Mouse (Mus musculus) limb, embryonic 15.5 days (tissue): ENCODE data around the gene Kdm8. TPM values are rescaled to one million over a fixed set of nuclear protein-coding genes. Genes with fewer than 3 reads are reported as not detected.
A peak's percentile ranks its signal among the peaks of the same experiment; 100 is the strongest.

Experiments
- ATAC-seq: fragments of 200-750 bp; cut with Nextera tagmentation; 2 replicates; pipeline ENCODE4 v1.8.0; 2017; ENCODE audit warnings: low read depth, moderate TSS enrichment; ENCODE audit not compliant: insufficient number of reproducible peaks, low FRiP score, low TSS enrichment
- H3K27ac ChIP-seq: fragments of 300-500 bp; sonication (generic); 2 replicates; pipeline ENCODE4 v1.5.1; 2015; ENCODE audit warnings: moderate library complexity, mild to moderate bottlenecking, inconsistent platforms
- H3K27me3 ChIP-seq: fragments of 300-500 bp; sonication (generic); 2 replicates; pipeline ENCODE4 v1.6.1; 2015; ENCODE audit warnings: inconsistent platforms
- H3K36me3 ChIP-seq: fragments of 300-500 bp; sonication (generic); 2 replicates; pipeline ENCODE4 v1.6.1; 2015; ENCODE audit warnings: inconsistent platforms
- H3K4me1 ChIP-seq: fragments of 300-500 bp; sonication (generic); 2 replicates; pipeline ENCODE4 v1.6.1; 2015; ENCODE audit warnings: inconsistent platforms
- H3K4me2 ChIP-seq: fragments of 300-500 bp; sonication (generic); 2 replicates; pipeline ENCODE4 v1.6.1; 2015; ENCODE audit warnings: mild to moderate bottlenecking, inconsistent platforms
- H3K4me3 ChIP-seq: fragments of 300-500 bp; sonication (generic); 2 replicates; pipeline ENCODE4 v1.5.1; 2015; ENCODE audit warnings: mild to moderate bottlenecking, inconsistent platforms
- H3K9ac ChIP-seq: fragments of 300-500 bp; sonication (generic); 2 replicates; pipeline ENCODE4 v1.6.1; 2015; ENCODE audit warnings: inconsistent platforms
- H3K9me3 ChIP-seq: fragments of 300-500 bp; sonication (generic); 2 replicates; pipeline ENCODE4 v1.6.1; 2016; ENCODE audit warnings: inconsistent platforms
- WGBS: fragments of 180-500 bp; shearing (Covaris S2); methylation state at CpG from one replicate; pipeline ENCODE4 v1.1.7; 2015; 5-methylcytosine and 5-hydroxymethylcytosine counted together
- polyA plus RNA-seq: library from polyadenylated mRNA; unstranded; fragments of >200 nt; fragmentation: Nextera tagmentation; extraction: Ambion mirVana; gene quantifications from 2 replicates; pipeline ENCODE4 v1.2.1, GENCODE M21; 2015

Kdm8 gene
- polyA plus RNA-seq, 1 experiment from 2014 or later: 9.1 TPM

DNA sequence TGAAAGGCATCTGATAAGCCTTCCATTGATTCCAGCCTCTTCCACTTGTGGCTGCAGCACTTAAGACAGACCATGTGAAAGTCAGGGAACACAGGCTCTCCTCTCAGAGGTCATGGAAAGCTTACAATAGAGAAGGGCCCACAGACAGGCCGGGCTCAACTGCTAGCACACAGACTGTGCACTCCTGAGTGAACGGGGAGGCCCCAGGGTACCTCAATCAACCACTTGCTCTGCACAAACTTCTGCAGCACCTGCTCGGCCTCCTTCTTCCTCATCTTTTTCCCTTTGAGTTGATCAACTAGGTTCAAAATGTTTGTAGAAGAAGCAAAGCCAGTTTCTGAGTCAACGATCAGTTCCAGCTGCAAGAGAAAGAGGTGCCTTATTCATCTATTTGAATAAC, 26.4 kb downstream of the Kdm8 start:
- ATAC-seq: no peak
- H3K4me3 ChIP-seq: no peak overlapping the region
- H3K4me2 ChIP-seq: no peak overlapping the region
- WGBS: 94% methylated on average over 4 of the region's 4 CpGs
- H3K27ac ChIP-seq: no peak overlapping the region
- no peaks in the 10 kb centered on the region for H3K27me3 ChIP-seq
- H3K9ac ChIP-seq: no peak overlapping the region
- H3K36me3 ChIP-seq: peaks cover 48% of the 10 kb centered on the region
- H3K4me1 ChIP-seq: peaks cover 21% of the 10 kb centered on the region
- no peaks in the 10 kb centered on the region for H3K9me3 ChIP-seq

DNA sequence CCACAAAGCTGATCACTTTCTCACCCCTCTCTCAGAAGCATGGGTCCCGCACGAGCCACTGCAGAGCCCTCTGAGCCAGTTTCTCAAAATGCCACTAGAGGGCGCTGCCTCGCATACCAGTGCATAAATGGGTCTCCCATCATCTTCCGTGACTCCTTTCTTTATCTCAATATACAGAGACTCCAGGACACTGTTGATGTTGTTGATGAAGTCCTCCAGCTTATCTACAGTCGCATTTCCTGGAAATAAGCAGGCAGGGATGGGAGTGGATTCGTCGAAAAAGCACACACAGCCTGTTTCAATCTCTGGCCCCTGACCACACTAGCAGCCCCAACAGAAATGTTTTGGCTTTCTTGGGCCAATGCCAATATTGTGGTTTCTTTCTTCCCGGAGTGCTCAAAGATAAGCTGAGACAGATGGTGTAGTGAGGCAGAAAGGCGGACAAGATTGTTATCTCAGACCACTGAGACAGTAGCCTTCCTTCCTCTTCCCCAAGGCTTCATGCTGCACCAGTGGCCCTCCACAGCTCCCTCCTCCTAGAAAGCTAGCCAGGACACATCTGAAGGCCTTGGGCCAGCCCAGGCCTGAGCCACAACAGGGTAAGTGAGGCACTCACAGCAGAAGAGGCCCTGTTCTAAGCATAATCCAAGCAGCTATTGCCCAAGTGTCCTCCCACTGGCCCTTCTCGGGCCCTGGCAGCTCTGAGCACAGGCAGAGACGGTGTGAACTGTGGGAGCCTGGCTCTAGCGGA, 27.7 kb downstream of the Kdm8 start:
- Histone ChIP-seq H3K27ac (peak overlapping the region; percentile 75), H3K9me3 (no peaks in the 10 kb centered on the region), H3K27me3 (no peaks in the 10 kb centered on the region), H3K36me3 (peaks cover 39% of the 10 kb centered on the region), H3K4me2 (0 out of 2 replicates have a peak overlapping the region, but pooled peaks have one; percentile 8), H3K9ac (no peak overlapping the region), H3K4me3 (no peak overlapping the region), H3K4me1 (peaks cover 32% of the 10 kb centered on the region)
- ATAC-seq: 0 out of 2 replicates have a peak, but pooled peaks have one; percentile 35
- WGBS: 24% methylated on average over 13 of the region's 13 CpGs

DNA sequence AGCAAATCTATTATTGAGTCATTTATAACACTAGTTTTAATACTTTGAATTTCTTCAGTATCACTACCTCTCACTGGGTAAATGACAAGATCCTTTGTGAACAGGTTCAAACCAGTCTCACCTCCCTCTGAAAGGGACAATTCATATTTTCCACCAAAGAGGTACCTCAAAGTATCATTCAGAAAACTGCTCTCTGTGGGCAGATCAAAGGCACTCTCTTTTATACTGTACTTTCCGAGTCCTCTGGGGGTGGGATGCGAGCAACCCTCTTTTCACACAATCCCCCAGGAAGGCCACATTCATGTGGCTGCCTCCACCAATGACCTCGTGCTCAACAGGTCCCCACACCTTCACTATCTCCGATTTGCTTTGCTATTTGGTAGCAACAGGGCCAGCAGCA, 30.1 kb downstream of the Kdm8 start:
- Histone ChIP-seq H3K9ac (no peak overlapping the region), H3K4me2 (no peak overlapping the region), H3K36me3 (peaks cover 26% of the 10 kb centered on the region), H3K27me3 (no peaks in the 10 kb centered on the region), H3K9me3 (no peaks in the 10 kb centered on the region), H3K4me3 (no peak overlapping the region), H3K4me1 (peaks cover 35% of the 10 kb centered on the region), H3K27ac (no peak overlapping the region)
- no peak for ATAC-seq
- WGBS: 66% methylated on average over 4 of the region's 4 CpGs

DNA sequence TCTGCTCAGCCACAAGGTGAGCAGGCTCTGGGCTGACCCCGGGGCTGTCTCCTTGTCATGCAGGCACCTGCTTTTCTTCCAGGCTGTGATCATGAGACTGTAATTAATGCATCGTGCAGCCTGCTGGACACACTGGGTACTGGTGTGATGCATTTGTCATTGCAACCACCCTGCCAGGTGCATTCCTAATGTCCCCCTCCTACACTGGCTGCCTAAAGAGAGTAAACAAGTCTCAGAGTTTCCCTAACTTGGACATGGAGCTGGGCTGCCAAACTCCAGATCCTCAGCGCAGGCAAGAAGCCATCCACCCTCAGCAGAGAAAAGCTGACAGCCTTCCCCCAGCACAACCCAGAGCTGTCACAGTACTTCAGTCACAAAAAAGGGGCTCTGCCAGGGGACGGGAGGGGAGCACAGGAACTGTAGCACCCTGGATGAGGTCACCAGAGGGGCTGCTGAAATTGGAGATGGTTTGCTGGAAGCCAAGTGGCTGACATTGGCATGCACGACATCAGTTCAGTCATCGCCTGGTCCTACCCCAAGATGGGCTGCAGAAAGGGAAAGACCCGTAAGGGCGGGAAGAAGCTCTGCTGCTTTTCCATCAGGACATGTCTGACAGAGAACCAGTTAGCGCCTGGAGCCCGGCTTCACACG, 31.2 kb downstream of the Kdm8 start:
- Histone ChIP-seq H3K9ac (no peak overlapping the region), H3K27me3 (no peaks in the 10 kb centered on the region), H3K4me1 (peaks cover 35% of the 10 kb centered on the region), H3K36me3 (peaks cover 22% of the 10 kb centered on the region), H3K4me3 (no peak overlapping the region), H3K9me3 (no peaks in the 10 kb centered on the region), H3K27ac (peak overlapping the region; percentile 61), H3K4me2 (no peak overlapping the region)
- ATAC-seq: peak; percentile 35; the same call in 1 of the 2 replicates
- WGBS: 48% methylated on average over 11 of the region's 11 CpGs

DNA sequence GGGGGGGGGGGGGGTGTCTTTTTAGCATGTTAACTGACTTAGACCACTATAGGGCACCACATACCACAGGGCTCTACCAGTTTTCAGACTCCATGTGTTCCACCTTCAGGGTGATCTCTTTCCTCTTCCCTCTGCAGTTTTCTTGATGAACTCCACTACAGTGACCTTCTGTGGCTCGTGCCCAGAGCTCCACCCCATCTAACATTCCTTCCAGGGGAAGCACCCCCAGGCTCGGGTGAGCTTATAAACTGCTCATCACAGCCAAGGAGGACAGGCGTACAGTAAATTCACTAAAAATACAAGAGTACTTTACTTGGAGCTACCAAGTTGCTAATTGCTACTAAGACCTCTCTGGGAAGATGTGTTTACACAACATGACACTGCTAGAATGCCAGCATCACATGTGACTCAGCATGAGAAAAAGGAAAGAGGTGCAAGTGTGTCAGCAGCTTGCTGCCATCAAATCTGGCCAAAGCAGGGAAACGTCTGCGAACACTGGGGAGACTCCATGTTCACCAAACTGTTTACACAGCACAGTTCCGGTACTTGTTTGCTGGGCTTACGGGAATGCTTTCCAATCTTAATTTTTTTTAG, 34.0 kb downstream of the Kdm8 start:
- H3K4me2 ChIP-seq: no peak overlapping the region
- no peak overlapping the region for H3K4me3 ChIP-seq
- no peak overlapping the region for H3K9ac ChIP-seq
- H3K27me3 ChIP-seq: no peaks in the 10 kb centered on the region
- WGBS: 81% methylated on average over 7 of the region's 7 CpGs
- H3K4me1 ChIP-seq: peaks cover 26% of the 10 kb centered on the region
- H3K27ac ChIP-seq: no peak overlapping the region
- H3K36me3 ChIP-seq: peaks cover 20% of the 10 kb centered on the region
- no peaks in the 10 kb centered on the region for H3K9me3 ChIP-seq
- no peak for ATAC-seq

DNA sequence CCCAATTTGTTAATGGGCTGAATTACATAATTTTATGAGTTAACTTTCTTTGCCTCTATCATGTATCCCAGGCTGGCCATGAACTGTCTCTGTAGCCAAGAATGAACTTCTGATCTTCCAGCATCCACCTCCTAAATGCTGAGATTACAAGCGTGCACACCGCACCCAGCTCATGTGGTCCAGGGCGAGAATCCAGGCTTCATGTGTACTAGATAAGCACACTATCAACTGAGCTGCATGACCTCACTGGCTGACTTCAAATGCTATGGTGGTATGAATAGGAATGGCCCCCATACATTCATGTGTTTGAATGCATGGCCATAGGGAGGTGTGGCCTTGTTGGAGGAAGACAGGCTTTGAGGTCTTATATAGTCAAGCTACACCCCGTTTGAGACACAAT, 36.0 kb downstream of the Kdm8 start:
- Histone ChIP-seq H3K9ac (no peak overlapping the region), H3K4me1 (peaks cover 18% of the 10 kb centered on the region), H3K9me3 (no peaks in the 10 kb centered on the region), H3K4me2 (no peak overlapping the region), H3K27ac (no peak overlapping the region), H3K4me3 (no peak overlapping the region), H3K36me3 (peaks cover 38% of the 10 kb centered on the region), H3K27me3 (no peaks in the 10 kb centered on the region)
- ATAC-seq: no peak
- 91% methylated on average over 4 of the region's 4 CpGs for WGBS

DNA sequence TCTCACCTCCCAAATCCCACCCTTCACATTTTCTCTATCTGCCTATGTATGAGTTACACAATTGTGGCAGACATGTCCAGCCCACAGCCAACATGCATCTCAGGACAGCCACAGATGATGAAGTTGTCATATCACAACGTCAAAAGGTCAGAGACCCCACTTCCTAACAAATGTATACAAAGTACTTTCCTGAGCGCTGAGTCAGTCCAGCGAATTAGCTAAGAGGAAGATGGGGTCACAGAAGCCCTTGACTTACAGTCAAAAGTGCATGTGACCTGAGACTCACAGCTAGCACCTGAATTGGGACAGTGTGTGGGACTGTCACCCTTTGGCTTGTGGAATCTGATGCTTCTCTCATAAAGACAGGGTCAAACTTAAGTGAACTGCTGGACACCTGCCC, 37.9 kb downstream of the Kdm8 start:
- Histone ChIP-seq H3K9ac (no peak overlapping the region), H3K4me1 (0 out of 2 replicates have a peak, but pooled peaks cover 2% of the 10 kb centered on the region), H3K36me3 (peaks cover 46% of the 10 kb centered on the region), H3K4me2 (no peak overlapping the region), H3K27ac (no peak overlapping the region), H3K4me3 (no peak overlapping the region), H3K27me3 (no peaks in the 10 kb centered on the region), H3K9me3 (no peaks in the 10 kb centered on the region)
- ATAC-seq: no peak
- 85% methylated on average over 3 of the region's 3 CpGs for WGBS

DNA sequence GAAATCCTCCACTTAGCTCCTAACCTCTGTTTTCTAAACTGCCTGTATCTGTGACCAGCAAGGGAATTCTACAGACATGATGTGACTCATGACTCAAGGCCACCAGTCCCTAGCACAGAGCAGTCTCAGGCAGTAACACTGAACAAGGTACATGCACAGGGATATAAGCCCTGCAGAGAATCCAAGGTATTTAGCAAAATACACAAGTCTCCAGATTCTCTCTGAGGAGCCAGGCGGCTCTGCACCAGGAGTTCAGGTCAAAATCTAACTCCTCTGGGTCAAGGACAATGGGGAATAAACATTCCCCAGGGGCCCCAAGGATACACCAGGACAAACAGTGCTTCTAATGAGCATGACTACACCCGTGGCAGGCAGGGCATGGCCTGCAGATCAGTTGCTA, 38.4 kb downstream of the Kdm8 start:
- ATAC-seq: no peak
- no peaks in the 10 kb centered on the region for H3K4me1 ChIP-seq
- no peak overlapping the region for H3K4me2 ChIP-seq
- no peak overlapping the region for H3K9ac ChIP-seq
- 74% methylated on average over 2 of the region's 2 CpGs for WGBS
- no peak overlapping the region for H3K27ac ChIP-seq
- no peak overlapping the region for H3K4me3 ChIP-seq
- H3K36me3 ChIP-seq: peaks cover 40% of the 10 kb centered on the region
- H3K9me3 ChIP-seq: no peaks in the 10 kb centered on the region
- H3K27me3 ChIP-seq: no peaks in the 10 kb centered on the region

DNA sequence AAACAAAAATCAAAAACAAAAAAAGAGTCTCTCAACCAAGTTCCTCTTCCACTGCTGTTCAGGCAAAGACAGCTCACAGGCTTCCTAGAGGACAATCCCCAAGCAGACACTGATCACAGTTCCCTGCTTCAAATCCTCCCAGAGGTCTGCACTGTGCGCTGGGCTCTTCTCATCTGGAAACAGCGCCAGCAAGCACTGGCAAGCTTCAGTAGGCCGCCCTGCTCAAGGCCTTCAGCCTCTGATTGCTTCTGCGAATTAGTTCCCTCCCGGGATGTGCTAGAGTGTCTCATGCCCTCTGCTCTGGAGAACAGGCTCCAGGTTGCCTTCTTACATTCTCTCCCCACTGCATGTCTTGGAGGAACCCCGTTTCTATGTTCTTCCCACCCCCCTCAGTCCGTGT, 40.3 kb downstream of the Kdm8 start:
- H3K36me3 ChIP-seq: peaks cover 37% of the 10 kb centered on the region
- no peak for ATAC-seq
- H3K27ac ChIP-seq: no peak overlapping the region
- H3K9ac ChIP-seq: no peak overlapping the region
- H3K4me2 ChIP-seq: no peak overlapping the region
- H3K4me1 ChIP-seq: 0 out of 2 replicates have a peak, but pooled peaks cover 4% of the 10 kb centered on the region
- no peak overlapping the region for H3K4me3 ChIP-seq
- 89% methylated on average over 7 of the region's 7 CpGs for WGBS
- H3K27me3 ChIP-seq: no peaks in the 10 kb centered on the region
- H3K9me3 ChIP-seq: no peaks in the 10 kb centered on the region

DNA sequence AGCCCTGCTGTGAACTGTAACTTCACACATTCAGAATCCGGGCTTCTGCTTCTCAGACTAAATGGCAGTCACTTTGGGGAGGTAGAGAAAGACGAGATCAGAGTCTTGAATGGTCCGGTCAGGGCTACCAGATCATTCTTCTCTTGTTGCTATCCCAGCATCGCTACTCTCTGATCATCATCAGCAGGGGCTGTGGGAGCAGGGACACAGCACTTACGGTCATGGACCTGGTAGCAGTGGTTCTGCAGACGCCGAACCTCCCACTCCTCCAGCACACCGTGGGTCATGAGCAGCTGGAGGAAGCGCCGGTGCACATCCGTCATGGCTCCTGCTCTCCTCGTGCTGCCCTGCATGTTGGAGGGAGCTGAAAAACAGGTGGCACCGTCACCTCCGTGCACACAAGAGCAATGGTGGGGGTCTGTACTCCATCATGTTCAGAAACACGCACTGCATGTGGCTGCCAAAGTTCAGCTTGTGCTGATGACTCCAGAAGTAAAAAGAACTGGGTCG, 41.7 kb downstream of the Kdm8 start:
- 87% methylated on average over 16 of the region's 16 CpGs for WGBS
- ATAC-seq: no peak
- peaks cover 34% of the 10 kb centered on the region for H3K36me3 ChIP-seq

DNA sequence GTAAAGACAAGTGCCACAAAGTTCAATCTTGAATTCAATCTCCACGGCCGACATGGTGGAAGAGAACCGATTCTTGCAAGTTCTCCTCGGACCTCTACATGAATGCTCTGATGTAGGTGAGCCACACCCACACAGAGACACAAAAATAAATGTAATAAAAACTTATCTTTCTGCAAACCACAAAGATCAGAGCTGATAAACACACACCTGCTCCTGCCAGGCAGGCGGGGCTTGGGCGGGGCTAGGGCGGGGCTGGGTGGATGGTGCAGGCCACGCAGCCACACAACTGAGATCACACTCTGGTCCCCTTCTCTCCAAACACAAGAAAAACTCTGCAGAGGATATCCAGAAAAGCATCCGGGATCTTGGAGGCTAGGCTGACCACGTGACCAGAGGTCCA, 42.6 kb downstream of the Kdm8 start:
- no peak overlapping the region for H3K4me2 ChIP-seq
- ATAC-seq: no peak
- no peak overlapping the region for H3K27ac ChIP-seq
- no peaks in the 10 kb centered on the region for H3K9me3 ChIP-seq
- no peak overlapping the region for H3K9ac ChIP-seq
- H3K4me3 ChIP-seq: no peak overlapping the region
- peaks cover 16% of the 10 kb centered on the region for H3K4me1 ChIP-seq
- WGBS: 82% methylated on average over 10 of the region's 10 CpGs
- H3K36me3 ChIP-seq: peaks cover 31% of the 10 kb centered on the region
- H3K27me3 ChIP-seq: no peaks in the 10 kb centered on the region

More for the DNA sequence above, 41.7 kb downstream of the Kdm8 start:
- no peak overlapping the region for H3K4me3 ChIP-seq
- H3K9ac ChIP-seq: no peak overlapping the region
- H3K27ac ChIP-seq: no peak overlapping the region
- H3K27me3 ChIP-seq: no peaks in the 10 kb centered on the region
- peaks cover 11% of the 10 kb centered on the region for H3K4me1 ChIP-seq
- H3K4me2 ChIP-seq: no peak overlapping the region
- H3K9me3 ChIP-seq: no peaks in the 10 kb centered on the region

DNA sequence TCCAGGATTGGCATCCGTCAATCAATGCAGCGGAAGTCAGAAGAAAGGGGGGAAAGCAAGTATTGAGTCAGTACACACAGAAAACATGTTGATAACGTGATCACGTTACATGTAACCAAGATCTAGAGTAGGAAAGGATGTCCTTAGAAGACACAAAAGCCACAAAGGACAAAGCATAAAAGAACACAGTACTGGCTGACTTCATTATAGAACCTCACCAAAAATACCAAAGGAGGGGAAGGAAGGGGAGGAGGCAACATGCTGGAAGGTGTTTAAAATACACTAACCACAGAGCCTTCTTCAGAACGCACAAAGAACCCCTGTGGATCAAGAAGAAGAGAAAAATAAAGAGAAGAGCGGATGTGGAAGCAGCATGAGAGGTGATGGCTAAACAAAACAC, 44.2 kb downstream of the Kdm8 start:
- no peak for ATAC-seq
- 89% methylated on average over 6 of the region's 6 CpGs for WGBS

More for the DNA sequence above, 44.2 kb downstream of the Kdm8 start:
- peaks cover 21% of the 10 kb centered on the region for H3K4me1 ChIP-seq
- H3K4me2 ChIP-seq: no peak overlapping the region
- H3K27ac ChIP-seq: no peak overlapping the region
- H3K27me3 ChIP-seq: no peaks in the 10 kb centered on the region
- H3K4me3 ChIP-seq: no peak overlapping the region
- H3K9me3 ChIP-seq: no peaks in the 10 kb centered on the region
- H3K9ac ChIP-seq: no peak overlapping the region
- H3K36me3 ChIP-seq: peaks cover 29% of the 10 kb centered on the region
